Mouse (Mus musculus): ENCODE results near the gene Gm10330.
"Not testable (repeated sequence)": the region's sequence is repeated elsewhere in the genome, so short reads cannot be mapped to it uniquely, and the experiment has no call there.

Gm10330 gene

GRCm38 (mm10) chr12:23780165-23780564, at the start of gene Gm10330:
TSS of gene Gm10330 (minus strand) at chr12:23780265.
- DNase-seq = not testable (repeated sequence)

DNA sequence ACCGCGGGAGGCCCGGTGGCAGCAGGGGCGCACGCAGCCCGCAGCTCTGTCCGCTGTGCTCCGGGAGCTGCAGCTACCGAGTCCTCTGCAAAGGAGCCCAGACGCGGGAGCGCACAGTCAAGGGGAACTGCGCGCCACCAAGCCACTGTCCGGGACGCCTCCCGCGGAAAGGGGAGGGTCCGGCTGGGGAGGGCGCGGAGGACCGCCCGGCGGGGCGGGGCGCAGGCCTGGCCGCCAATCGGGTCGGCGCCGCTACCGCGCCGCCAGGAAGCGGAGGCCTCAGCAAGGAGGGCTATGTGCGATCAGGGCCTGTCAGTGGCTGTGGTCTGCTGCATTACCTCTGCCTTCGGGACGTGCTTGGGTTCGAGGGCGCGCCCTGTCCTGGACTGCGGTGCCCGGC, 20.7 kb upstream of the Gm10330 start:
- DNase-seq = not testable (repeated sequence)

- DNase-seq = peak; percentile 23
Measured at GRCm38 (mm10) chr12:23800366-23800765, 20.3 kb upstream of the Gm10330 start.
